Mouse (Mus musculus): ENCODE measurements at regions not wholly inside any gene's neighbourhood (a gene's known extent, or its start where the extent isn't known, plus 50 kb on each side); places are given as distances from the start of the nearest gene placed in this dataset.

DNA sequence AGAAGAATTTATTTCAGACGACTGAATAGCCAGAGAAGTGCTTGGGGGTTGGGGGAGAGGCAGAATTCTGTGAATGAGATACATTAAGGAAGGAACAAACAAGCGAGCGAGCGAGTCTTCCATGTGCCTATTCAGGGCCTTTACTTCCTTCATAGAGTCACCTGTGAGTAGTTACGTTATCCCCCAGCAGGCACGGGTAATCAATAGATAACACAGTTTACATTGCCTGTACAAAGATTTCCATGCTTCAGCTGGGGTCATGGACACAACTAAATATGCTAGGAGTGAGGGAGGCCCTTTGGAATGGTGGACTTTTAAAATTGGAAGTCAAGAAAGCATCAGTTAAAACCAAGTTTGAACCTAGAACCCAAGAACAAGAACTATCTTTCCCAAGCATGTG lies 275.2 kb downstream of the Prr30 start:
- 82% methylated on average over 6 of the region's 6 CpGs for WGBS
- TF ChIP-seq CTCF (IDR thresholded peaks at IDR 0.05) (no peak), EP300 (IDR thresholded peaks at IDR 0.05; ENCODE audit: insufficient read depth, low read depth, low read length) (no peak), POLR2A (IDR thresholded peaks at IDR 0.05; ENCODE audit: insufficient read depth, low read depth, low read length) (no peak)
- H3K9ac ChIP-seq (ENCODE audit: low read depth, low read length), result no peak overlapping the region
- no peak overlapping the region for H3K27ac ChIP-seq
- no peak for DNase-seq
- no peak overlapping the region for H3K4me3 ChIP-seq
- H3K27me3 ChIP-seq (ENCODE audit: control insufficient read depth, insufficient read depth, low read length), result no peaks in the 10 kb centered on the region
- H3K36me3 ChIP-seq (ENCODE audit: control insufficient read depth, insufficient read depth, low read length), result no peaks in the 10 kb centered on the region
- H3K79me2 ChIP-seq (replicated peaks; ENCODE audit: control insufficient read depth, insufficient read depth, low read length), result no peaks in the 10 kb centered on the region
- intact Hi-C loops (cut with DNase I), result no loop called here
- no peaks in the 10 kb centered on the region for H3K4me1 ChIP-seq (ENCODE audit: control insufficient read depth, insufficient read depth, low read length)

DNA sequence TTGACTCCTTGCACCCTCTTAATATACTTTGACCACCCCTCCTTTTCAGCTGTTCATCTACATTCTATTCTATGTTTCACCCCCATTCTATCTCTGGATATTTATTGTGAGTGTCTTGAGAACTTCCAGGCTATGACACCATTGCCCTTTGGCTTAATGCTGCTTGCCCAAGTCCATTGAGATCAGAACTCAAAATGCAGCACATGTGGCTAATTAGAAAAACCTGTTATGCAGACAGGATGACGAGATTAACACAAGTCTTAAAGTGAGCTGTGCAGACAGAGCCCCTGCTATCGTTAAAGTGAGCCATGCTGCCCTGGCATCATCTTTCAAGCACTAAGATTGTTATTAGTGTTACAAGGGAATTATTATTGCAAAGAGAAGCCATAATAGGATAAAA lies 299.9 kb downstream of the Prr30 start:
- Histone ChIP-seq H3K36me3 (ENCODE audit: control insufficient read depth, insufficient read depth, low read length) (no peaks in the 10 kb centered on the region), H3K9ac (ENCODE audit: low read depth, low read length) (no peak overlapping the region), H3K4me3 (no peak overlapping the region), H3K27me3 (ENCODE audit: control insufficient read depth, insufficient read depth, low read length) (no peaks in the 10 kb centered on the region), H3K27ac (no peak overlapping the region), H3K4me1 (ENCODE audit: control insufficient read depth, insufficient read depth, low read length) (no peaks in the 10 kb centered on the region), H3K79me2 (replicated peaks; ENCODE audit: control insufficient read depth, insufficient read depth, low read length) (no peaks in the 10 kb centered on the region)
- intact Hi-C loops (cut with DNase I), result no loop called here
- TF ChIP-seq EP300 (IDR thresholded peaks at IDR 0.05; ENCODE audit: insufficient read depth, low read depth, low read length), result no peak
- TF ChIP-seq CTCF (IDR thresholded peaks at IDR 0.05), result no peak
- no peak for TF ChIP-seq POLR2A (IDR thresholded peaks at IDR 0.05; ENCODE audit: insufficient read depth, low read depth, low read length)
- WGBS, result 56% methylated on average over 2 of the region's 2 CpGs
- DNase-seq, result no peak

DNA sequence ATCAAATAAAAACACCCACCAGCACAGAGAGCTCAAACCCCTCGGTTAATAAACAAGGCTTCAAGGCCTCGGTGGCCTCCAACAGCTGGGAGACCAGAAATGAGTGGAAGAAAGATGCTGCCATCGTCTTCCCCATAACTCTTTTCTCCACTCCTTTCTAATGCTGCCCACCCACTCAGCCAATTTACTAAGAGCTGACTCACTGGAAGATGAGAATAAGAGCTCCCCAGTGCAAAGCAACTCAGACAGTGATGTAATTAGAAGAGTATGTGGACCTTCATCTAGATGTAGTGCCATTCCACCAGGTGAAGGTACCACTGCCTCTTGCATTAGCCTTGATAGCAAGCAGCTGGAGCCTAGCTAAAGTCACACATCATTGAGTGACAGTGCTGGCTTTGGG lies 301.1 kb downstream of the Prr30 start:
- intact Hi-C loops (cut with DNase I), result no loop called here
- Histone ChIP-seq H3K27ac (no peak overlapping the region), H3K9ac (ENCODE audit: low read depth, low read length) (no peak overlapping the region), H3K4me3 (no peak overlapping the region), H3K4me1 (ENCODE audit: control insufficient read depth, insufficient read depth, low read length) (no peaks in the 10 kb centered on the region), H3K27me3 (ENCODE audit: control insufficient read depth, insufficient read depth, low read length) (no peaks in the 10 kb centered on the region), H3K36me3 (ENCODE audit: control insufficient read depth, insufficient read depth, low read length) (no peaks in the 10 kb centered on the region), H3K79me2 (replicated peaks; ENCODE audit: control insufficient read depth, insufficient read depth, low read length) (no peaks in the 10 kb centered on the region)
- WGBS, result 72% methylated on average over 3 of the region's 3 CpGs
- TF ChIP-seq POLR2A (IDR thresholded peaks at IDR 0.05; ENCODE audit: insufficient read depth, low read depth, low read length), result no peak
- TF ChIP-seq EP300 (IDR thresholded peaks at IDR 0.05; ENCODE audit: insufficient read depth, low read depth, low read length), result no peak
- TF ChIP-seq CTCF (IDR thresholded peaks at IDR 0.05), result no peak
- DNase-seq, result no peak

DNA sequence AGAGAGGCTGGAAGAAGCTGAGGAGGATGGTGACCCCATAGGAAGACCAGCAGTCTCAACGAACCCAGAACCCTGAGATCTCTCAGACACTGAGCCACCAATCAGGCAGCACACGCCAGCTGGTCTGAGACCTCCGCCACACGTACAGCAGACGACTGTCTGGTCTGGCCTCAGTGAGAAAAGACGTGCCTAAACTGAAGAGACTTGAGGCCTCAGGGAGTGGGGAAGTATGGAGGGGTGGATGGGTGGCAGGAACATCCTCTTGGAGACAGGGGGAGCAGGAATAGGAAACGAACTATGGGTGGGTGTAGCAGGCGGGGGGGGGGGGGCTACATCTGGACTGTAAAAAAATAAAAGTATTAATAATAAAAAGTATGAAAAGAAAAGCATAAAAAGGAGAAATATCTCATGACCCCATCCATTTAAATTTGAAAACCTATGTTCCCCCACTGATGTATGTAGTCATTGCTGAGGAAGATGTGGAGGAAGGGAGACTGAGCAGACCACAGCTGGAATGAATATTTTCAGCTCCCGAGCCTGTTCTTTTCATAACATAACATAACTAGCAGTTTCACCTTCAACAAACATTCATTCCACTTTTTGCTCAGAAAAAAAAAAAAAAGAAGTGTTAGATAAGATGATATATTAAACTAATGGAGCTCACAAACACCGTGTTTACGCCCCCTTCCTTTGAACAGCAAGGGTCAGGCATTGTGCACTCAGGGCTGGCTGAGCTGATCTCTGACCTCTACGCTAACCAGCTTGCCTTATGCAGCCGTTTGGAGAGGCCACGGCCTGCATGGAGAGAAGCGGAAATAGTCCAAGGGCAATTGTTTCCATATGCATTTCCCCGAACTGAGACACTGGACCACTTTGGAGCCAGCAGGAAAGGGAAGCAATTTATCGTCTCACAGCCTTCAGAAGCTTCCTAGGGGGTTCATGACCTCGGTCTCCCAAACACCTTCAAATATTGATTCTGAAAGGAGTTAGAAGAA lies 310.7 kb downstream of the Prr30 start:
- 57% methylated on average over 18 of the region's 18 CpGs for WGBS
- no peak overlapping the region for H3K9ac ChIP-seq (ENCODE audit: low read depth, low read length)
- intact Hi-C loops (cut with DNase I), result no loop called here
- H3K79me2 ChIP-seq (replicated peaks; ENCODE audit: control insufficient read depth, insufficient read depth, low read length), result no peaks in the 10 kb centered on the region
- H3K27me3 ChIP-seq (ENCODE audit: control insufficient read depth, insufficient read depth, low read length), result no peaks in the 10 kb centered on the region
- H3K27ac ChIP-seq, result no peak overlapping the region
- DNase-seq, result no peak
- H3K36me3 ChIP-seq (ENCODE audit: control insufficient read depth, insufficient read depth, low read length), result no peaks in the 10 kb centered on the region
- no peak overlapping the region for H3K4me3 ChIP-seq
- H3K4me1 ChIP-seq (ENCODE audit: control insufficient read depth, insufficient read depth, low read length), result no peaks in the 10 kb centered on the region; the same call in 1 of the 2 replicates
- TF ChIP-seq POLR2A (IDR thresholded peaks at IDR 0.05; ENCODE audit: insufficient read depth, low read depth, low read length) (no peak), CTCF (IDR thresholded peaks at IDR 0.05) (no peak), EP300 (IDR thresholded peaks at IDR 0.05; ENCODE audit: insufficient read depth, low read depth, low read length) (no peak)

DNA sequence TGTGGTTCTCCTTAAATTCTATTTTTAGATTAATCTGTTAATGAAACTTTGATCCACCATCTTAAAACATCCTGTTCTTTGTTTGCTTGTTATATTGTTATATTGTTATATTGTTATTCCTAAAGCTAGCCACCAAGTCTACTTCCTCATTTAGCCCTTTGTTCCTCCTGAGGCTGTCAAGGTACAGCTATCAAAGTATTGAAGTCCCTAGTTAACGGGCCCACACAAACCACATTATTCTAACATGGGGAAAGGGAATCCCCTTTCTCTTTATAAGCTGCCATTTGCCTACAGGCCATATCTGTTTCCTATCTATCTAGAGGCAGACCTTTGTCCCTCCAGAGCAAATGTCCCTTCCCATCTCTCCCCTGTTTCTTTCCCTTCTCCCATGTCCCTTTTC lies 317.0 kb downstream of the Prr30 start:
- no peaks in the 10 kb centered on the region for H3K4me1 ChIP-seq (ENCODE audit: control insufficient read depth, insufficient read depth, low read length)
- no peaks in the 10 kb centered on the region for H3K36me3 ChIP-seq (ENCODE audit: control insufficient read depth, insufficient read depth, low read length)
- TF ChIP-seq CTCF (IDR thresholded peaks at IDR 0.05) (no peak), EP300 (IDR thresholded peaks at IDR 0.05; ENCODE audit: insufficient read depth, low read depth, low read length) (no peak), POLR2A (IDR thresholded peaks at IDR 0.05; ENCODE audit: insufficient read depth, low read depth, low read length) (no peak)
- H3K4me3 ChIP-seq, result no peak overlapping the region
- DNase-seq, result no peak
- H3K27ac ChIP-seq, result no peak overlapping the region
- H3K9ac ChIP-seq (ENCODE audit: low read depth, low read length), result no peak overlapping the region
- H3K79me2 ChIP-seq (replicated peaks; ENCODE audit: control insufficient read depth, insufficient read depth, low read length), result no peaks in the 10 kb centered on the region
- 50% methylated on average over 1 of the region's 1 CpGs for WGBS
- H3K27me3 ChIP-seq (ENCODE audit: control insufficient read depth, insufficient read depth, low read length), result no peaks in the 10 kb centered on the region
- intact Hi-C loops (cut with DNase I), result no loop called here

DNA sequence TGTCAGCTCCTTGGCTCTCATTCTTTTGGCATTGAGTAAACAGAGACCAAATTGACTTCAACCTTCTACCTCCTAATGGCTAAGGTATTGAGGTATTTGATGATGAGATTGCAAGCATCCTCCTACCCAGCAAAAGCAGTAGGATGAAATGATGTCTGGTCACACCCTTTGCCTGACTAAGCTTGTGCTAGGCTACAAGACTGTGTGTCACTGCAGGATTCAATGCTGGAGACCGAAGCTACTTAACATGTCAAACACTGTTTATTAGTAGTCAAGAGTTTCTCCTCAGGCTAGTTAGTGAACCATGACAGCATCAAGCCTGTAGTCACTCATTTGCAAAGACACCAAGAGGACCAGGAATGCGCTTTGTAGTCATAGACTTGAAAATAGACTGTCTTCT lies 320.0 kb downstream of the Prr30 start:
- Histone ChIP-seq H3K27me3 (ENCODE audit: control insufficient read depth, insufficient read depth, low read length) (no peaks in the 10 kb centered on the region), H3K79me2 (replicated peaks; ENCODE audit: control insufficient read depth, insufficient read depth, low read length) (no peaks in the 10 kb centered on the region), H3K4me3 (no peak overlapping the region), H3K4me1 (ENCODE audit: control insufficient read depth, insufficient read depth, low read length) (no peaks in the 10 kb centered on the region), H3K27ac (no peak overlapping the region), H3K9ac (ENCODE audit: low read depth, low read length) (no peak overlapping the region), H3K36me3 (ENCODE audit: control insufficient read depth, insufficient read depth, low read length) (no peaks in the 10 kb centered on the region)
- WGBS, result 92% methylated on average over 2 of the region's 2 CpGs
- intact Hi-C loops (cut with DNase I), result no loop called here
- no peak for TF ChIP-seq CTCF (IDR thresholded peaks at IDR 0.05)
- no peak for TF ChIP-seq POLR2A (IDR thresholded peaks at IDR 0.05; ENCODE audit: insufficient read depth, low read depth, low read length)
- TF ChIP-seq EP300 (IDR thresholded peaks at IDR 0.05; ENCODE audit: insufficient read depth, low read depth, low read length), result no peak
- DNase-seq, result no peak

All from heart, adult 2 months (tissue).